Mouse (Mus musculus) midbrain, embryonic 13.5 days (tissue): ENCODE results near the gene Nqo2. TPM values are rescaled to one million over a fixed set of nuclear protein-coding genes. Genes with fewer than 3 reads are reported as not detected.
A peak's percentile ranks its signal among the peaks of the same experiment; 100 is the strongest.
"Not testable (repeated sequence)": the region's sequence is repeated elsewhere in the genome, so short reads cannot be mapped to it uniquely, and the experiment has no call there.

Source experiments
- ATAC-seq: fragments of 200-750 bp; cut with Nextera tagmentation; 2 replicates; pipeline ENCODE4 v1.8.0; 2017; ENCODE audit warnings: mild to moderate bottlenecking, moderate TSS enrichment, moderate library complexity
- H3K27ac ChIP-seq: fragments of 300-500 bp; sonication (generic); 2 replicates; pipeline ENCODE4 v1.5.1; 2015; ENCODE audit warnings: inconsistent platforms, mild to moderate bottlenecking, moderate library complexity
- H3K27me3 ChIP-seq: fragments of 300-500 bp; sonication (generic); 2 replicates; pipeline ENCODE4 v1.6.1; 2015; ENCODE audit warnings: mild to moderate bottlenecking, inconsistent platforms
- H3K36me3 ChIP-seq: fragments of 300-500 bp; sonication (generic); 2 replicates; pipeline ENCODE4 v1.6.1; 2015; ENCODE audit warnings: mild to moderate bottlenecking, inconsistent platforms
- H3K4me1 ChIP-seq: fragments of 300-500 bp; sonication (generic); replicated peaks from 2 replicates; pipeline ENCODE4 v1.6.1; 2015; ENCODE audit warnings: inconsistent platforms
- H3K4me2 ChIP-seq: fragments of 300-500 bp; sonication (generic); replicated peaks from 2 replicates; pipeline ENCODE4 v1.6.1; 2015; ENCODE audit warnings: moderate library complexity, mild to moderate bottlenecking, inconsistent platforms
- H3K4me3 ChIP-seq: fragments of 300-500 bp; sonication (generic); replicated peaks from 2 replicates; pipeline ENCODE4 v1.5.1; 2015; ENCODE audit warnings: mild to moderate bottlenecking, inconsistent platforms
- H3K9ac ChIP-seq: fragments of 300-500 bp; sonication (generic); replicated peaks from 2 replicates; pipeline ENCODE4 v1.6.1; 2015; ENCODE audit warnings: mild to moderate bottlenecking, inconsistent platforms
- H3K9me3 ChIP-seq: fragments of 300-500 bp; sonication (generic); 2 replicates; pipeline ENCODE4 v1.6.1; 2016; ENCODE audit warnings: mild to moderate bottlenecking, inconsistent platforms
- WGBS: fragments of 180-500 bp; shearing (Covaris S2); methylation state at CpG from one replicate; pipeline ENCODE4 v1.1.7; 2015; 5-methylcytosine and 5-hydroxymethylcytosine counted together
- polyA plus RNA-seq: library from polyadenylated mRNA; unstranded; fragments of >200 nt; fragmentation: Nextera tagmentation; extraction: Ambion mirVana; gene quantifications from 2 replicates; pipeline ENCODE4 v1.2.1, GENCODE M21; 2015

Gene Nqo2
- 8.4 and 9.7 TPM in 2 replicates for polyA plus RNA-seq

- Histone ChIP-seq H3K4me3 (peak within 1 kb of the TSS; percentile 53), H3K4me2 (peak within 1 kb of the TSS; percentile 68), H3K9me3 (no peaks in the 10 kb centered on the region), H3K4me1 (peaks cover 15% of the 10 kb centered on the region), H3K9ac (peak within 1 kb of the TSS; percentile 68), H3K27me3 (no peaks in the 10 kb centered on the region), H3K36me3 (no peaks in the 10 kb centered on the region), H3K27ac (peak within 1 kb of the TSS; percentile 63)
- peak; percentile 92 for ATAC-seq
- 3% methylated on average over 22 of the region's 22 CpGs for WGBS
Observed at GRCm38 (mm10) chr13:33964206-33965046, at the start of gene Nqo2. Gene Nqo2, plus strand, starts transcription at chr13:33964687.

- H3K4me2 ChIP-seq: no peak overlapping the region
- no peak overlapping the region for H3K27ac ChIP-seq
- H3K27me3 ChIP-seq: no peaks in the 10 kb centered on the region
- no peaks in the 10 kb centered on the region for H3K4me1 ChIP-seq
- H3K9ac ChIP-seq: no peak overlapping the region
- peaks cover 40% of the 10 kb centered on the region for H3K36me3 ChIP-seq
- 86% methylated on average over 6 of the region's 6 CpGs for WGBS
- ATAC-seq: no peak
- no peaks in the 10 kb centered on the region for H3K9me3 ChIP-seq
- H3K4me3 ChIP-seq: no peak overlapping the region
Observed at GRCm38 (mm10) chr13:33921041-33921440, 43.4 kb upstream of the Nqo2 start.

- no peak overlapping the region for H3K4me2 ChIP-seq
- no peak overlapping the region for H3K9ac ChIP-seq
- no peak for ATAC-seq
- H3K4me1 ChIP-seq: no peaks in the 10 kb centered on the region
- no peak overlapping the region for H3K27ac ChIP-seq
- H3K9me3 ChIP-seq: no peaks in the 10 kb centered on the region
- no peak overlapping the region for H3K4me3 ChIP-seq
- no peaks in the 10 kb centered on the region for H3K27me3 ChIP-seq
- WGBS: 94% methylated on average over 5 of the region's 5 CpGs
- peaks cover 40% of the 10 kb centered on the region for H3K36me3 ChIP-seq
Observed at GRCm38 (mm10) chr13:33921699-33922098, 42.8 kb upstream of the Nqo2 start.

GRCm38 (mm10) chr13:33930281-33930680 lies 34.2 kb upstream of the Nqo2 start:
- no peak for ATAC-seq
- Histone ChIP-seq H3K4me3 (no peak overlapping the region), H3K9ac (no peak overlapping the region), H3K4me2 (no peak overlapping the region), H3K27ac (no peak overlapping the region), H3K9me3 (no peaks in the 10 kb centered on the region), H3K4me1 (peaks cover 2% of the 10 kb centered on the region; the same call in 1 of the 2 replicates), H3K36me3 (0 out of 2 replicates have a peak, but pooled peaks cover 2% of the 10 kb centered on the region), H3K27me3 (no peaks in the 10 kb centered on the region)
- WGBS: 80% methylated on average over 2 of the region's 2 CpGs

GRCm38 (mm10) chr13:33930912-33931311 lies 33.6 kb upstream of the Nqo2 start:
- H3K9ac ChIP-seq: no peak overlapping the region
- no peak overlapping the region for H3K4me3 ChIP-seq
- peaks cover 6% of the 10 kb centered on the region; the same call in 1 of the 2 replicates for H3K4me1 ChIP-seq
- H3K4me2 ChIP-seq: no peak overlapping the region
- H3K27ac ChIP-seq: no peak overlapping the region
- no peaks in the 10 kb centered on the region for H3K27me3 ChIP-seq
- 0 out of 2 replicates have a peak, but pooled peaks cover 2% of the 10 kb centered on the region for H3K36me3 ChIP-seq
- no peaks in the 10 kb centered on the region for H3K9me3 ChIP-seq
- no peak for ATAC-seq
- 81% methylated on average over 3 of the region's 3 CpGs for WGBS

GRCm38 (mm10) chr13:33934743-33935142 lies 29.7 kb upstream of the Nqo2 start:
- Histone ChIP-seq H3K4me3 (no peak overlapping the region), H3K4me2 (peak overlapping the region; percentile 89; the same call in 1 of the 2 replicates), H3K27ac (no peak overlapping the region), H3K4me1 (peaks cover 10% of the 10 kb centered on the region; the same call in 1 of the 2 replicates), H3K36me3 (0 out of 2 replicates have a peak, but pooled peaks cover 2% of the 10 kb centered on the region), H3K9me3 (no peaks in the 10 kb centered on the region), H3K27me3 (no peaks in the 10 kb centered on the region), H3K9ac (no peak overlapping the region)
- no peak for ATAC-seq
- WGBS: 79% methylated on average over 6 of the region's 6 CpGs

- H3K9ac ChIP-seq: peak overlapping the region; percentile 75
- no peaks in the 10 kb centered on the region for H3K9me3 ChIP-seq
- ATAC-seq: peak; percentile 95
- H3K4me2 ChIP-seq: peak overlapping the region; percentile 89
- no peaks in the 10 kb centered on the region for H3K36me3 ChIP-seq
- H3K27me3 ChIP-seq: no peaks in the 10 kb centered on the region
- 1% methylated on average over 39 of the region's 44 CpGs for WGBS
- peaks cover 10% of the 10 kb centered on the region; the same call in 1 of the 2 replicates for H3K4me1 ChIP-seq
- H3K4me3 ChIP-seq: peak overlapping the region; percentile 52
- no peak overlapping the region for H3K27ac ChIP-seq
Observed at GRCm38 (mm10) chr13:33935465-33936181, 28.9 kb upstream of the Nqo2 start.

- no peaks in the 10 kb centered on the region for H3K27me3 ChIP-seq
- H3K36me3 ChIP-seq: no peaks in the 10 kb centered on the region
- no peak overlapping the region for H3K27ac ChIP-seq
- WGBS: 76% methylated on average over 5 of the region's 5 CpGs
- no peak for ATAC-seq
- H3K4me2 ChIP-seq: no peak overlapping the region
- H3K4me3 ChIP-seq: no peak overlapping the region
- H3K4me1 ChIP-seq: peaks cover 10% of the 10 kb centered on the region; the same call in 1 of the 2 replicates
- no peak overlapping the region for H3K9ac ChIP-seq
- H3K9me3 ChIP-seq: no peaks in the 10 kb centered on the region
Observed at GRCm38 (mm10) chr13:33937151-33937550, 27.3 kb upstream of the Nqo2 start.

- not testable (repeated sequence) for H3K4me3 ChIP-seq, H3K9ac ChIP-seq, H3K9me3 ChIP-seq, H3K27me3 ChIP-seq, H3K4me1 ChIP-seq, ATAC-seq, H3K4me2 ChIP-seq, H3K27ac ChIP-seq, H3K36me3 ChIP-seq
Observed at GRCm38 (mm10) chr13:33937587-33937986, 26.9 kb upstream of the Nqo2 start.

GRCm38 (mm10) chr13:33941288-33941808 lies 23.1 kb upstream of the Nqo2 start:
- Histone ChIP-seq H3K27ac (no peak overlapping the region), H3K4me1 (no peaks in the 10 kb centered on the region), H3K9me3 (no peaks in the 10 kb centered on the region), H3K4me3 (no peak overlapping the region), H3K9ac (no peak overlapping the region), H3K27me3 (no peaks in the 10 kb centered on the region), H3K36me3 (no peaks in the 10 kb centered on the region), H3K4me2 (no peak overlapping the region)
- no peak for ATAC-seq
- 87% methylated on average over 5 of the region's 5 CpGs for WGBS

GRCm38 (mm10) chr13:33942212-33942779 lies 22.2 kb upstream of the Nqo2 start:
- Histone ChIP-seq H3K4me3 (no peak overlapping the region), H3K4me2 (no peak overlapping the region), H3K27me3 (no peaks in the 10 kb centered on the region), H3K36me3 (no peaks in the 10 kb centered on the region), H3K27ac (no peak overlapping the region), H3K9ac (no peak overlapping the region), H3K4me1 (no peaks in the 10 kb centered on the region), H3K9me3 (no peaks in the 10 kb centered on the region)
- 45% methylated on average over 4 of the region's 4 CpGs for WGBS
- ATAC-seq: no peak
